Mouse (Mus musculus) B cell, adult 2 months (primary cell): Measurements from ENCODE around the gene Rhbdd3.
A peak's percentile ranks its signal among the peaks of the same experiment; 100 is the strongest.

Experiments
- DNase-seq, 2 experiments: peaks; one replicate each; pipeline ENCODE4 v3.0.0; 2022

Gene Rhbdd3

DNA sequence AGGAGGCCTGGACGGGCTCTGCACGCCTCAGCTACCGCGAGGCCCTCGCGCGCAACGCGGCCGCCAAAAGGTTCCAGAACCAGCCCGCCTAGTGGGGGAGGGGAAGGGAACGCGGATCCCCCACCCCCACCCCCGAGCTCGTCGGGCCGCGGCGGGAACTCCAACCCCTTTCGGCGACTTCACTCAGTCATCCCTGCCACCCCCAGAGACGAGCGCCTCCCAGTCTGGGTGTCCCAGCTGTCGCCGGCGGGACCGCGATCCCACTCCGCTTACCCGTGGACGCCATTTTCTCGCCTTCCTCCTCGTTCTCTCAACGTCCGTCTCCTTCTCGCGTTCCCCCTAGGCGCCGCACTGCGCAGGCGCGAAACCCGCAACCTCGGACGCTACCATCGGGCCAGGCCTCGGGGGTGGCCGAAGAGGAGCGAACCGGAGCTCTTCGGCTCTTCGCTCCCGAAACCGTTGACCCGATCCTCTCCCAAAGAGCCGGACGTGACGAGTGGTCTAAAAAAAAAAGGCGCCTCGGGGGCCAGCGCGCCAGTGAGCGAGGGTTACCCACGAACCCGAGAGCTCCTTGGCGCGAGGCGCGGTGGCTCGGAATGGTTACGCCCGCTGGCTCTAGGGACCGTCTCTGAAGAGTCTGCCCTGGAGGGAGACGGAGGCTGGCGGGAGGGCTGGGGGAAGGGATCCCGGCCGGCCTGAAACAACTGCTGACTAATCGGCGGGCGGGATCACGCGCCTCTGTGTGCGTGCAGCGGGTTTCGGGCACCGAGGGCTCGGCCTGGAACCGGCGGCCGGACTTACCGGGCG, at the start of gene Rhbdd3, which contains the start of gene Ewsr1:
Gene Rhbdd3 (plus strand): TSS at position 191 of the 807 bp plus-strand sequence.
Gene Ewsr1 (minus strand): TSS at position 531 of the 807 bp plus-strand sequence.
- peak; percentile 99 for DNase-seq

DNA sequence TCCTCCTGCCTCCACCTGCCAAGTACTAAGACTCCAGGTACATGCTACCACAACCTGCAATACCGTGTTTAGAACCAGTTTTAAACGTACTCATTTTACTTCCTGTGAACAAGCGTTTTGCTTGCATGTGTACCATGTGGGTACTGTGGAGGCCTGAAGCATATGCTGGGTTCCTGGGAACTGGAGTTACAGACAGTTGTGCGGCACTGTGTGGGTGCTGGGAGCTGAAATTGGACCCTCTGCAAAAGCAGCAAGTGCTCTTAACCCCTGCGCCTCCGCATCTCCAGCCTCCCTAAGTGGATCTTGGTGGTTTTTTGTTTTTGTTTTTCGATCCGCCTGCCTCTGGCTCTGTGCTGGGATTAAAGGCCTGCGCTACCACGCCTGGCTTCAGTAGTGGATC, 47.1 kb upstream of the Rhbdd3 start:
- no peak for DNase-seq

DNA sequence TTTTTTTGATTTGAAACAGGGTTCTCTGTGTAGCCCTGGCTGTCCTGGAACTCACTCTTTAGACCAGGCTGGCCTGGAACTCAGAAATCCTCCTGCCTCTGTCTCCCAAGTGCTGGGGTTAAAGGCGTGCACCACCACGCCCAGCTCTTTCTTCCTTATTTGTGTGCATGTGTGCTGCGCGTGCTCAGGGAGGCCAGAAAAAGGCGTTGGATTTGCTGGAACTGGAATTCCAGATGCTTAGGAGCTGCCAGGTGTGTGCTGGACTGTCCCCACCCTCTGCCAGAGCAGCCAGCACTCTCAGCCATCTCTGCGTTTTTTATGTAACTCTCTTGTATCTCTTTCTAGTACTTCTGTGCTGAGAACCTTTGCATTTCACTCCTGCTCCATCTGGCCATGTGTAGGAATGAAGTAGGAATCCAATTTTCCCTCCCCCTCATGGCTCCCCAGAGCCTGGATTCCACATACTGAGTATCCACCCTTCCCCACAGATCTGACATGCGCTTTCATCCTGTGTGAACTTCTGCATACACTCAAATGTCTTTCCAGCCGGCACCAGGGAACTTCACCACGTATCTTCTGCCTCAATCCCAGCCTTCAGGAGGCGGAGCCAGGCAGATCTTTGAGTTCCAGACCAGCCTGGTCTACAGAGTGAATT, 46.4 kb upstream of the Rhbdd3 start:
- no peak for DNase-seq

DNA sequence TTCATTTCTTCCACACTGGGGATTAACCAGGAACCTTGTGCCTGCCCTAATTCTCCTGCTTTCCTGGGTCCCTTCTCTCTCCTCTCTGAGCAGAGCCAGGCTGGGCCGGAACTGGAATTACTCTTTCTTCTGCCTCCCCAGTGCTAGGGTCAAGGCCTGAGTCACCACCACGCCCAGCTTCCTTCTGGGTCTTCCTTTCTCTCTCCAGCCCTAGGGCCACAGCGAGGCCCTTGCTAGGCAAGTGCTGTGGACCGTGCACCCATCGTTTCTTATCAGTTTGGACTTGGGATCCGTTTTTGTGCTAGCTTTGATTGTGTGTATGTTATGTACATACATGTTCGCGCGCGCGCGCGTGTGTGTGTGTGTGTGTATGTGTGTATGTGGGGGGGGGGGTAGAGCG, 44.6 kb upstream of the Rhbdd3 start:
- no peak for DNase-seq

DNA sequence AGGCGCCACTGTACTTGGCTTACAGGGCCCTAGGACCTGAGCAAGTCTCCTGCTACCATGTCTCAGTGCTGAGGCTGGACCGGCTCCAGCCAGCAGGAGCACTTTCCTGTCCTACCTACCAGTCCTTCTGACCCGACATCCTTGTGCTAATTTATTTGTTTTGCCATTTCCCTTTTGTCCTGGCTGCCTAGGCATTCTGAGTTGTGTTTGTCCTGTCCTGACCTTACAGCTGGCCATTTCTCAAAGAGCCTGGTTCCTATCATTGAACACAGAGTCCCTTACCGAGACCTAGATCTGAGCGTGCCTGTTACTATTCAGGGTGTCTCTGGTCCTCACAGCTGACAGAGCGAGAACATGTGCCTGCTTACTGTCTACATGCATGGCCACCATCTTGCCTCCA, 43.9 kb upstream of the Rhbdd3 start:
- DNase-seq: no peak

DNA sequence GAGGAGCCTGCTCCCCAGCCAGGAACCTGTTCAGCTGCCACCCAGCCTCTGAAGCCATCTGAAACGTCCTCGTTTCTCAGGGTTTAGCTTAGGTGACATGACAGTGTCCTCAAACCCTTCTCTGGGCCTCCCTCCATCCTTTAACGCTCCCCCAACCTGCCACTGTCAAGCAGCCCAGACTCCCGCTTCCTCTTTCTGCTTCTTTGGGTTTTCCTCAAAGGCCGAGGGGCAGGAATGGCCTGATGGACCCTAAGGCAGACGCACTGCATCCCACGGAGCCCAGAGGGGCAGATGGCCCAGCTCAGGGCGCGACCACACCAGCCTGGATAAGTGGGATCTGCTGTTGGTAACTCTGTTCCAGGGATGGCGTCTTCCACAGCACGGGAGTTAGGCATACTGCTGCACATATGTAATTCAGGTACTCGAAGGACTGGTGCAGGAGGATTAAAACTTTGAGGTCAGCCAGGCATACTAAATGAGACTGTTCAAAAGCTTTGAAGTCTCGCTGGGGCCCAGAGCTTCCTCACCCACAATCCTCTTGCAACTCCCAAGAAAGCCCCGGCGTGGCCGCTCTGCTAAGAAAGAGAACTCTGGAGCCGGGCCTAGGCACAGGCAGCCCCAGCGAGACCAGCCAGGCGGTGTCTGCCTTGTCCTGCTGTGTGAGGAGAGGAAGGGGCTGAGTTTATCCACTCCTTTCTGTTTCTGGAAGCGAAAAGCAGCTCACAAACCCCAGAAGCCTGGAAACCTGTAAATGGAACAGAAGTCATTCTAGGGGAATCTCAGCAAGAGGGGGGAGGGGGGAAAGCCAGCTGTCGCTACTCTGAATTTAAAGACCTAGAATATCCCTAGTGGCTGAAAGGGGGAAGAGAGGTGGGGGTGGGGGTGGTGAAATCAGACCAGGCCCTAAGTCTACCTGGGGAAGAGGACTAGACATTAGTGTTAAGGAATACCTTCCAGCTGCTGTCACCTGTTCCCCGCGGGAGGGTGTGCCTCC, 42.5 kb upstream of the Rhbdd3 start:
- peak; percentile 9 to 14 for DNase-seq

DNA sequence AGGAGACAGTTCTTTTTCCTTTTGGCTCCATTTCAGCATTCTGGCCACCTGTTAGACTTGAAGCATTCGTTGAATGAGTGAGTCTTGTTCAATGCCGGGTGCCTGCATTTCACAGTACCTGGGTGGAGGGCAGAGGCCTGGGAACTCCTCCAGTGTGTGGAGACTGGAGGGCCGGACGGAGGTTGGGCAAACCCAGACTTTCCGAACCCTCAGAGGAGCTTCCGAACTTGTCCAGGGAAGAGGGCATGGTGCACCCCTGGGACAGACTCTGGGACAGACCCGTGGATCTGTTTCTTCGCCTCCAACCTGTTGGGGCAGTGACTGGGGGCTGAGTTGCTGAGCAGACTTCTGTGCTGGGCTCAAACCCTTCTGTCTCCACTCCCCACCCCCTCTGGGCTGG, 41.7 kb upstream of the Rhbdd3 start:
- DNase-seq: peak; percentile 16 to 24

DNA sequence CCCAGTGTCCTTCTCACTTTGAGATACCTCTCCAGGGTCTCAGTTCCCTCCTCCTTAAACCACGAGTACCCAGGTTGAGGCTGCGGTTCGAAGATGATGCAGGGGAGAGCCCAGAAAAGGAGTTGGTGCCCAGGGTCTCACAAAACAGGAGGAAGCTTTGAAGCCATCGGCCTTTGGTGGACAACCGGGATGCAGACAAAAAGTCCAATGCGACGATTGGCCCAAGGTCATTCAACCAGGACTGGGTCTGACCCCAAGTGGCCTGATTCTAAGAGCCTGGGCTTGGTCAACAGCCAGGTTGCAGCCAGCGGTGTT, 41.2 kb upstream of the Rhbdd3 start:
- no peak for DNase-seq

DNA sequence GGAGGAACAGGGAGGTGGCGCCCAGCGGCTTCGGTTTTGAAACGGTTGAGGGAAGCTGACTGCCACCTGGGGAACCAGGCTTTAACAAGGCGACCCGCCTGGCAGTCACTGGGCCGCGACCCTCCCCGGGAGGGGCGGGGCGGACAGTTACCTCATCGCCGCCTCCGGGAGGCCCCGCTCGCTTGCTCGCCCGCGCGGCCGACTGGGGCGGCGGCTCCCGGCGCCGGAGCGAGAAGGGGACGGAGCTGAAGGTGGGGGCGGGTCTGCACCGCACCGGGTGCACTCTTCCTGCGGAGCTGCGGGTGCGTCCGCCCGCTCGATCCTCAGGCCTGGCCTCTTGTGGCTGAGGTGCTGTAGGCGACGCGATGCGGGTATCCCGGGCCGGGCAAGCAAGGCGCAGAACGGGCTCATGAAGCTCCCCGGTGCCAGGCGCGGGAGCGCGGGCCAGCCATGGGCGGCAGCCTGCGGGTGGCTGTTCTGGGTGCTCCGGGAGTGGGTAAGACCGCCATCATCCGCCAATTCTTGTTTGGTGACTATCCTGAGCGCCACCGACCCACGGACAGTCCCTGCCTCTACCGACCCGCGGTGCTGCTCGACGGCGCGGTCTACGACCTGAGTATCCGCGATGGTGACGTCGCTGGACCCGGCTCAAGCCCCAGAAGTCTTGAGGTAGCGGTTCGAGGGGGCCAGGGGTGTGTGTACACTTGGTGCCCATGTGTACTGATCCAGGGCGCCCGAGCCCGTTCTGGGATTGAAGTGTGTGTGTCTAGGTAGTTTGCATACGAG, 40.7 kb upstream of the Rhbdd3 start, which contains the start of gene Rasl10a:
Gene Rasl10a (plus strand): TSS at position 273 of the 786 bp plus-strand sequence.
- peak; percentile 78 to 79 for DNase-seq

DNA sequence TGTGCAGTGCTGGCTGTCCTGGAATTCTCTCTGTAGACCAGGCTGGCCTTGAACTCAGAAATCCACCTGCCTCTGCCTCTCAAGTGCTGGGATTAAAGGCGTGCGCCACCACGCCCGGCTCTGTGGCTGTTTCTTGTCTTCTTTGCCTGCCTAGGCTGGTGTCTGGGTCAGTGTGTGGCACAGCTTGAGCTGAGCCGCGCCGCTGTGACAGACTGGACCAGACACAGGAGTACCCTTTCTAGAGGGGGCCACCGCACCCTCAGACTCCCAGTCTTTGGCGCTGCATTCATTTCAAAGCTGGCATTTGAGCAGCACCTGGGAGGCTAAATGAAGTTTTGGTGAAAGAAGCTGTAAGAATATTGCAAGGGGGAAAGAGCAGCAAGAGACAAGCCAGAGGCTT, 39.9 kb upstream of the Rhbdd3 start:
- DNase-seq: peak in 1 of 2 experiments; percentile 26

DNA sequence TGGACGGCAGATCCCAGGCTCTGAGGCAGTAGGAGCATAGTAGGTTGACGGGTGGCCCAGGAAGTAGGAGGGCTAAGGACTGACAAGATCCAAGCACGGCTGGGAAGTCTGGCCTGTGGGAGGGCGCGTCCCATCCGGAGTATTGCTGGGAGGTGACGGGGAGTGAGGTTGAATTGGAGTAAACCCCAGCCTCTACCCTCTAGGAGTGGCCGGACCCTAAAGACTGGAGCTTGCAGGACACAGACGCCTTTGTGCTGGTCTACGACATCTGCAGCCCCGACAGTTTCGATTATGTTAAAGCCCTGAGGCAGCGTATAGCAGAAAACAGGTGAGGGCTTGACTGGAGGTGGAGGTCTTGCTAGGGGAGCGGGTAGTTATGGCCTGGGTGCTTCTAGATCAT, 39.5 kb upstream of the Rhbdd3 start:
- DNase-seq: peak; percentile 9 to 12

DNA sequence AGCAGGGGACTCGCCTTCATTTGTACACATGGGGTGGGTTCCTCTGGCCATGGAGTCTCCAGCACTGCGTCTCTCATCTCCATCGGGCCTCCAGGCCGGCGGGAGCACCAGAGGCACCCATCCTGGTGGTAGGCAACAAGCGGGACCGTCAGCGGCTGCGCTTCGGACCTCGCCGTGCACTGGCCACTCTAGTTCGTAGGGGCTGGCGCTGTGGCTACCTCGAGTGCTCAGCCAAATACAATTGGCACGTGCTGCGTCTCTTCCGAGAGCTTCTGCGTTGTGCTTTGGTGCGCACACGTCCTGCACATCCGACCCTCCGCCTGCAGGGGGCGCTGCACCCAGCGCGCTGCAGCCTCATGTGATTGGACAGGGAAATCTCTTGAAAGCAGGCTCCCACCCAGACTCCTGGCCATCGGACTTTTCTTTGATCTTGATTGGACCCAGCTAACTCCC, 39.0 kb upstream of the Rhbdd3 start:
- DNase-seq: peak; percentile 82 to 83

DNA sequence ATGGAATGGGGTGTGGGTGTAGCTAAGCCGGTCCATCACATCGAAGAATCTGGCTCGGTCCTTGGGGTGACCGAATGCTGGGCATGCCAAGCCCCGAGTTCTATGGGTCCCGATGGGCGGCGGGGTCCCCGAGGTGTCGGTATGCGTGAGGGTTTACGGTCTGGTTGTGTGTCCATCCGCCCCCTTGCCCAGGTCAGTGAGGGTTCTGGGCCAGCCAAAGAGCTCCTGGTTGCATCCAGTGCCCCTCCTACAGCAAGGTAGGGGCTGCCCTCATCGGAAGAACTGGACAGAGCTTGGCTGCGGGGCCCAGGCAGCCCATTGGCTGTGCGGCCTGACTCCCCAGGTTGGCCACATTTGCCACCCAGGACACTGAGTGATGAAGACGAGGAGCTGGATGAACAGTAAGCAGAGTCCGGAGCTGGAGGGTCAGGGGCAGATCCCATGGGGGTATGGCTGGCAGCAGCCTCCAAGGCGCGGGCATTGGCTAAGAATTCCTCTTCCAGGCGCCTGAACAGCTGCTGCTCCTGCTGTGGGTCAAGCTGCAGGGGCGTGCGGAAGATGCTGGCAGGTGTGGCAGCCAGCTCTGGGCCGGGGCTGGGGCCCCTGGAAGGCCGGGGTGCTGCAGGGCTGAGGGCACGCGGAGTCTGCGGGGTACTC, 37.8 kb upstream of the Rhbdd3 start:
- DNase-seq: no peak

DNA sequence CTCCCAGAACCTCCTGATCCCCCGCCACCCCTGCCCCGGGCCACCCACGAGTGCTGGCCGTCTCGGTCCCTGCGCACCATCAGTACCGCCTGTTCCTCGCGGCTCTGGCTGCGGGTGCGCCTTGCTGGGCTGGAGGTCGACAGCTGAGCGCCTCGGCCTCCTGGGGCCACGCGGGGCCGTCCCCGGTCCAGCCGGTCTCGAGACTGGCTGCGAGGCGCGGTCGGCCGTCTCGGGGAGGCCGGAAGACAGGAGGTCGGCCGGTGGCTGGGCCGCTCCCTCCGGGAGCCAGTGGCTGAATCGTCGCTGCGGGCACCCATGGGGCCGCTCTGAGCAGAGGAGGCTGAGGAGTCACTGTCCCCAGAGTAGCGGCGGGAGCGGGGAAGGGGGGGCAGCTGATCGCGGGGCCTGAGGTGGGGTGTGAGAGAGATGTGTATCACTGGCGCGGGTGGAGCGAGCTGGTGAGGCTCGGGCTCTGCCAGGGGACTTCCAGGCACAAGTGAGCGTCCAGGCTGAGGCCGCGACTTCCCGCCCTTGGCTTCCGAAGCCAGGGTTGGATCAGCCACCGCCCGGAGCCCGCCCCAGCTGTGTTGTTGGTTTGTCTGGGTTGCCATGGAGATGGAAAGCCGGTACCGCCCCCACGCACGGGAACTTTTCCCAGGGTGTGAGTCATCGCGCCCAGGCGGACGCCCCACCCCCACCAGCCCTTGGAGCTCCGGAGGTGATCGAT, 37.1 kb upstream of the Rhbdd3 start:
- peak; percentile 87 to 91 for DNase-seq

DNA sequence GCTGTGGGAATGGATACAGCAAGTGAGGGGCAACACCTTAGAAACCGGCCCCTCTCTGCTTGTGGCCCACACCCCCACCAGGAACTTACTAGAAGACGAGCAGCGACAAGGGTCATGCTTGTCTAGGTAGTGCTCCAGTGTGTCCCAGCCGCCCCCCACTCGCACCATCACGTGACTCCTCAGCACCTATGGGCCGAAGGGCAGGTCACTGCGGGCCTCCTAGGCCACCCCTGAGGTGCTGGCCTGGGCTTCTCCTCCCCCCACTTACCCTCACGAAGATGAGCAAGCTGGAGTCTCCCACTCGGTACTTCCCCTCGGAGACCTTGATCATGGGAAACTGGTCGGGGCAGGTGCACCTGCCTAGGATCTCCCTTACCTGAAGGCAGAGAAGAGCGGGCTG, 36.4 kb upstream of the Rhbdd3 start:
- no peak for DNase-seq

DNA sequence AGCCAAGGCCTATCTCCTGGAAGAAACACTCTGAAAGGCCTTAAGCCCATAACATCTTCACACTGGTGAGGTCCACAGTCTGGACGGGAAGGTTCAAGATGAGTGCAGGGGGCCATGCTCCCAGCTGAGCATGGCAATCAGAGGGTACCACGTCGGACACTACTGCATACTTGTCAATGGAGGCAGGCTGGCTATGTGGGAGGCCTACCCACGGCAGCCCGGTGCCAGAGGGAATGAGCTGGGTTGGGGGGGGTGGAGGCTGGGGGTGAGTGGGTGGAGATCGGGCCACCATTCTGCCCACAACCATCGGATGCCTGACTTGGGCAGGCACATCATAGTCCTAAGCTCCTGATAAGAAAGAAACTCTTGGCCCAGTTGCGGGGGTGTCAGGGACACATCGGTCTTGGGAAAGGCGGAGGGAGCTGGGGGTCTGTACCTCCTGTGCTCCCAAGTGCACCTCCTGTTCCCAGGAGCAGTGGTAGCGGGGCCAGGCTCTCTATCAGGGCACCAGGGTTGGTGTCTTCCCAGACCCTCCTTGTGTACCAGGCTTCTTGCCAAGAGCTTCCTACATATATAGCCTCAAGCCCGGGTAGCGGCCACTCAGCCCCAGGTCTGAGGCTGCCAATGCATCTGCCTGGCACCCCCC, 35.7 kb upstream of the Rhbdd3 start:
- peak; percentile 24 to 40 for DNase-seq

DNA sequence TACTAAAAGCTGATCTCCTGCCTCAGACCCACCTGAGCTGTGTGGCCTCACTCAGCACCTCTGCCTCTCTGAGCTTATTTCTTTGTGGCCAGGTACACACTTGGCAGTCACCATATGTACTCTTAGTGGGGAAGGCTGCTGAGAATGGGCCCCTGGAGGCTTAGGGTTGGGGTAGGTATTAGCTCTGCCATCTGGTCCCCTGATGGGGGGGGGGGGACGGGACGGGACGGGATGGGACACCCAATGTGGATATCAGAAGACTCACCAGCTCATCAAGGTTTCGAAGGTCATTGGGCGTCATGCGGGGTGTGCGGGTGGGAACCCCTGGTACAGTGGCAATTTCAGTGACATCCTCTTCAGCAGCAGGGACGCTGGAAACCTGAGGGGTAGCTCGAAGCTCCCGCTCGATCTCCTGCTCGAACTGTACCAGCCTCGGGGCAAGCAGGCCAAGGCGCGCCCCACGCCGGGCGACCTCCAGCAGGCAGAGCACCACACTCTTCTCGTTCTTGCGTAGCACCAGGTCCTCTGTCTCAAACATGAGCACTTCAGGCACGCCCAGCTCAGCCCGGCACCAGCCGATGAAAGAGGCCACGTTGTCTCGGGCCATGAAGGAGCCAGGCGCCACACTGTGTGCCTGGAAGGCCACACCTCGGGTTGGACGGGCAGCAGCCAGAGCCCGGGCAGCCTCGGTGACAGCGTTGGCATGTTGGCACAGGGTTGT, 35.0 kb upstream of the Rhbdd3 start:
- peak in 1 of 2 experiments; percentile 26 for DNase-seq

DNA sequence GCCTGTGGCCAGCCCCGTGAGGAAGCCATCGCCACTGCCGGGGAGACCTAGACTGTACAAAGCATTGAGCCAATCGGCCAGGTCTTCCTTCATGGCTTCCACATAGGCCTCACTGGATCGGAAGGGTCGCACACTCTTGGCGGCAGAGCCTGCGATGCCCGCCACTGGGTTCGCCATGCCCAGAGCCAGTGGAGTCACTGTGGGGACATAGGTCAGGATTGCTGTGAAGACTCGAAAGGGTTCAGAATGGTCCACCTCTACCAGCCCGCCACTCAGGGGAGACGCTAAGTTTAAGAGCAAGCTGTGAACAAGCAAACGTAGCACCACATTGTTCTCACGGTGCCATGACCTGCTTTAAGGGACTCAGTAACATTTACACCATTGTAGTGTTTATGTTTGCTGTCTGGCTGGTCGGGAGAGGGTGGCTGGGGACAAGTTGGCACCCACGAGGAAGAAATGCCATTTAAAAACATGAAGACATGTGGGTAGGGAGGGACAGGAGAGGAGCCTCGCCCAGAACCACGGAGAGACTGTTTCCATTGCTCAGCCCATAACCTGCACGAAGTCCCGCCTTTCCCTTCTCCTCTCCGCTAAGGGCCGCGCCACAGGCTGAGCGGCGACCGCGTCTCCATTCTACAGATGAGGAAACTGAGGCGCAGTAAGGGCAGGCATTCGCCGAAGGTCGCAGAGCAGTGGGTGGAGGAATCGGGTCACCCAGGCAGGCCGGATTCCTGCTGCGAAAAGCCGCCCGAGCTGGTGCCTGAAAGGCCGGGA, 34.3 kb upstream of the Rhbdd3 start:
- peak; percentile 44 to 45 for DNase-seq
